16 mouse cellular contexts compared by ENCODE assay signal in genomic region chr2:31878610-31879009, GRCm38 (mm10). TPM values are rescaled to one million over a fixed set of nuclear protein-coding genes. Genes with fewer than 3 reads are reported as not detected.
"Had no signal": no experiment of that assay in that cellular context is flagged by ENCODE, and none has a peak within 500 bp of the region (broad histone marks: within the 10 kb centered on the region; RNA-seq: fewer than 3 reads in every experiment).

No protein-coding gene starts in this region.

- H3K27ac ChIP-seq: neural tube, embryonic 12.5 days; stomach, embryonic 15.5 days; stomach, postnatal 0 days had no signal

- H3K4me3 ChIP-seq: neural tube, embryonic 12.5 days; stomach, embryonic 15.5 days had no signal

- DNase-seq: retina, postnatal 1 day; right cerebral cortex, adult 18-20 months; right cerebral cortex, postnatal 14 days; right cerebral cortex, postnatal 25 days; right cerebral cortex, postnatal 4 days; spleen, adult 18-20 months; thymus, adult 18-20 months; thymus, adult 2 months; thymus, postnatal 14 days; thymus, postnatal 25 days; thymus, postnatal 36 days; thymus, postnatal 4 days had no signal

- H3K4me2 ChIP-seq: neural tube, embryonic 12.5 days; stomach, embryonic 15.5 days had no signal

- H3K36me3 ChIP-seq: neural tube, embryonic 12.5 days; stomach, embryonic 15.5 days had no signal

- H3K4me1 ChIP-seq: stomach, embryonic 15.5 days had no signal

- H3K9ac ChIP-seq: neural tube, embryonic 12.5 days; stomach, embryonic 15.5 days had no signal

- H3K9me3 ChIP-seq: neural tube, embryonic 12.5 days; stomach, embryonic 15.5 days had no signal

RNA-seq across cellular contexts. Expression of gene Fibcd1, which starts 32.8 kb away (rescaled TPM):
- polyA plus RNA-seq: stomach, embryonic 14.5 days had no signal
